Mouse (Mus musculus): ENCODE data around the gene Mrpl47. TPM values are rescaled to one million over a fixed set of nuclear protein-coding genes. Genes with fewer than 3 reads are reported as not detected.

Gene Mrpl47
- polyA plus RNA-seq, 1 experiment from 2014 or later: 16.1 TPM

DNA sequence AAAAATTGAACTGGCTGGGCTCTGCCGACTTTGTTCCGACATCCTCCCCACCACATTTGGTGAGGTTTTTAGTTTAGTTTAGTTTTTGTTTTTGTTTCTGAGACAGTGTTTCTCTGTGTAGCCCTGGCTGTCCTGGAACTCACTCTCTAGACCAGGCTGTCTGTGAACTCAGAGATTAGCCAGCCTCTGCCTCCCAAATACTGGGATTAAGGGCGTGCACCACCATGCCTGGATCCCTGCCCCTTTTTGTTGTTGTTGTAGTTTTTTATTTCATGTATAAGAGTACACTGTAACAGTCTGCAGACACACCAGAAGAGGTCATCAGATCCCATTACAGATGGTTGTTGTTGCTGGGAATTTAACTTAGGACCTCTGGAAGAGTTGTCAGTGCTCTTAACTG is 47.4 kb downstream of the Mrpl47 start:
- Histone ChIP-seq H3K9ac (replicated peaks; ENCODE audit: low read depth) (no peak overlapping the region), H3K27me3 (replicated peaks; ENCODE audit: insufficient read depth, low read length) (no peaks in the 10 kb centered on the region), H3K4me2 (replicated peaks; ENCODE audit: low read depth, low read length) (no peak overlapping the region), H3K4me1 (ENCODE audit: insufficient read depth, low read depth, low read length) (no peaks in the 10 kb centered on the region), H3K9me3 (ENCODE audit: low read length) (no peaks in the 10 kb centered on the region), H3K27ac (ENCODE audit: low read length) (no peak overlapping the region), H3K4me3 (ENCODE audit: low read depth, low read length) (no peak overlapping the region), H3K36me3 (ENCODE audit: insufficient read depth, low read length) (no peaks in the 10 kb centered on the region)
- TF ChIP-seq EP300 (IDR thresholded peaks at IDR 0.05) (no peak), CTCF (IDR thresholded peaks at IDR 0.05) (no peak)
- 84% methylated on average over 3 of the region's 3 CpGs for WGBS
- no peak for ATAC-seq
- no peak for DNase-seq (ENCODE audit: low spot score)

DNA sequence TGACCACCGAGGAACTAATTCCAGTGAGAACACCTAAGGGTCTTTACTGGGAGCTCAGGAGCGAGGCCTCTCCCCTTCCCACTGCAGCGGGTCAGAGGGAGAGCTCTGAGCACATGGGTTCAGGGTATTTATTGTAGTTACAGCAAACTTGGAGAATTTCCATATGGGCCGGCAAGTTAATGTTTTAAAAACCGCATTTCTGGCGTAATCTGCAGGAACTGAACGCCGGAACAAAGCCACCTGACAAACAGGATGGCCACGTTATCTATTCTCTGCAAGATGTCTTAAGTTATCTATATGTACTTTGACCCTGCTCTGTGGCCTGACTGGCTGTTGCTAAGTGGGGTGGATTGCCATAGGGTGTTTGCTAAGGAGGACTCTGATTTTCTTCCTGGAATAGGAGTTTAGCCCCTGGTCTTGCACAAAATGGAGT is 47.8 kb downstream of the Mrpl47 start:
- no peak overlapping the region for H3K4me2 ChIP-seq (replicated peaks; ENCODE audit: low read depth, low read length)
- no peaks in the 10 kb centered on the region for H3K4me1 ChIP-seq (ENCODE audit: insufficient read depth, low read depth, low read length)
- WGBS: 50% methylated on average over 9 of the region's 9 CpGs
- ATAC-seq: no peak
- H3K9me3 ChIP-seq (ENCODE audit: low read length): no peaks in the 10 kb centered on the region
- no peak overlapping the region for H3K27ac ChIP-seq (ENCODE audit: low read length)
- no peaks in the 10 kb centered on the region for H3K27me3 ChIP-seq (replicated peaks; ENCODE audit: insufficient read depth, low read length)
- no peak for DNase-seq (ENCODE audit: low spot score)
- H3K36me3 ChIP-seq (ENCODE audit: insufficient read depth, low read length): no peaks in the 10 kb centered on the region
- H3K9ac ChIP-seq (replicated peaks; ENCODE audit: low read depth): no peak overlapping the region
- no peak overlapping the region for H3K4me3 ChIP-seq (ENCODE audit: low read depth, low read length)
- TF ChIP-seq CTCF (IDR thresholded peaks at IDR 0.05): no peak
- no peak for TF ChIP-seq EP300 (IDR thresholded peaks at IDR 0.05)

DNA sequence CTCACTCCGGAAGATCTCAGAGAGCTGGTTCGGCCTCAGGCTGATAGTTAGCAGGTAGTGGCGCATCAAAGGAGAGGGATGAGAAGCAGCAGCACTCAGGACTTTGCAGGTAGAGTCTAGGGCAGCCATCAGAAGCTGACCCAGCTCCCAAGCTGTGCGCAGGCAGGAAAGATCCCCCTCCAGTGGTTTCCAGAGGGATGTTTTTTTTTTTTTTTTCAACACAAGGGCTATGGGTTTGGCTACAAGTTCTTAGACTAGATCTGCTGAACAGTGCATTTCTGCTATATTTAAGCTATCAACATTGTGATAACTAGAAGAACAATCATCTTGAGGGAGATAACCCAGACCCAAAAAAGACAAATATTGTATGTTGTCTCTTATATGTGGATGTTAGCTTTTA is 50.2 kb downstream of the Mrpl47 start:
- ATAC-seq (no peak), DNase-seq (ENCODE audit: low spot score) (no peak)
- Histone ChIP-seq H3K27ac (ENCODE audit: low read length) (no peak overlapping the region), H3K27me3 (replicated peaks; ENCODE audit: insufficient read depth, low read length) (no peaks in the 10 kb centered on the region), H3K4me2 (replicated peaks; ENCODE audit: low read depth, low read length) (no peak overlapping the region), H3K9ac (replicated peaks; ENCODE audit: low read depth) (no peak overlapping the region), H3K4me1 (ENCODE audit: insufficient read depth, low read depth, low read length) (no peaks in the 10 kb centered on the region), H3K4me3 (ENCODE audit: low read depth, low read length) (no peak overlapping the region), H3K36me3 (ENCODE audit: insufficient read depth, low read length) (no peaks in the 10 kb centered on the region), H3K9me3 (ENCODE audit: low read length) (no peaks in the 10 kb centered on the region)
- WGBS: 63% methylated on average over 4 of the region's 4 CpGs
- peak; percentile 36 for TF ChIP-seq CTCF (IDR thresholded peaks at IDR 0.05)
- TF ChIP-seq EP300 (IDR thresholded peaks at IDR 0.05): no peak

DNA sequence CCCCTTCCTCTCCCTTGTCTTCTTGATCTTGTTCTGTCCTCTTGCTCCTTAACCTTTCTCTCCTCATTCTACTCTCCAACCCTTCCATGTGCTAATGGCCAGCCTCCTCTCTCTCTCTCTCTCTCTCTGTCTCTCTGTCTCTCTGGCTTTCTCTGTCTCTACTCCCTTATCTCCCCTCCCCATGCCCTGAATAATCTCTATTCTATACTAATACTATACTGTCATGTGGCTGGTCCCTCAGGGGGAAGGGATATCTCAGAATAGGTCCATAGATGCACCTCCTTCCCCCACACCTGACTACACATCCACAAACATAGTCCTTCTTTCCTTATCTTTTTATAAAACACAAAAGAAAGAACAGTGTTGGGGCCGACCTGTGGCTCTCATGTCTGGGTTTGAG is 50.9 kb downstream of the Mrpl47 start:
- no peaks in the 10 kb centered on the region for H3K36me3 ChIP-seq (ENCODE audit: insufficient read depth, low read length)
- DNase-seq (ENCODE audit: low spot score) (no peak), ATAC-seq (no peak)
- TF ChIP-seq EP300 (IDR thresholded peaks at IDR 0.05) (no peak), CTCF (IDR thresholded peaks at IDR 0.05) (no peak)
- no peaks in the 10 kb centered on the region for H3K27me3 ChIP-seq (replicated peaks; ENCODE audit: insufficient read depth, low read length)
- 63% methylated on average over 1 of the region's 1 CpGs for WGBS
- no peak overlapping the region for H3K27ac ChIP-seq (ENCODE audit: low read length)
- no peak overlapping the region for H3K4me3 ChIP-seq (ENCODE audit: low read depth, low read length)
- no peak overlapping the region for H3K4me2 ChIP-seq (replicated peaks; ENCODE audit: low read depth, low read length)
- H3K4me1 ChIP-seq (ENCODE audit: insufficient read depth, low read depth, low read length): no peaks in the 10 kb centered on the region
- H3K9me3 ChIP-seq (ENCODE audit: low read length): no peaks in the 10 kb centered on the region
- H3K9ac ChIP-seq (replicated peaks; ENCODE audit: low read depth): no peak overlapping the region

DNA sequence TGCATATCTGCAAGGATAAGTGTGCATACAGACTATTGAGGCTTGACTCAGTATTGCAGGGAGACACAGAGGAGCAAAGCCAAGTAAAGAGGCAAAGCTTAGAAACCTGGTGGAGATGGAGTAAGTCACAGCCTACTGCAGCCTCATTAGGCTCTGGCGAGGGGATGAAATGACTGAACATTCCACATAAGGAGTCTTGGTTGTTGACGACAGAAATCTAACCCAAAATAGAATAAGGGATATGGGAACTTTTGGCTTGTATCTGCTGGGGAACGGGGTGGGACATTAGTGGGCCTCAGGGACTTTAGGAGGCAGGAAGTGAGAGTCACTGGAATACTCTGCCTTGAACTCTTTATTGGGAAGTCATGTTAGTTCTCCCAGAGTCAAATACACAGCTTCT is 52.8 kb downstream of the Mrpl47 start:
- H3K9ac ChIP-seq (replicated peaks; ENCODE audit: low read depth): no peak overlapping the region
- H3K4me2 ChIP-seq (replicated peaks; ENCODE audit: low read depth, low read length): no peak overlapping the region
- no peaks in the 10 kb centered on the region for H3K27me3 ChIP-seq (replicated peaks; ENCODE audit: insufficient read depth, low read length)
- DNase-seq (ENCODE audit: low spot score): no peak
- H3K9me3 ChIP-seq (ENCODE audit: low read length): no peaks in the 10 kb centered on the region
- H3K4me3 ChIP-seq (ENCODE audit: low read depth, low read length): no peak overlapping the region
- H3K4me1 ChIP-seq (ENCODE audit: insufficient read depth, low read depth, low read length): no peaks in the 10 kb centered on the region
- H3K27ac ChIP-seq (ENCODE audit: low read length): no peak overlapping the region
- 67% methylated on average over 3 of the region's 3 CpGs for WGBS
- H3K36me3 ChIP-seq (ENCODE audit: insufficient read depth, low read length): no peaks in the 10 kb centered on the region
- TF ChIP-seq CTCF (IDR thresholded peaks at IDR 0.05) (no peak), EP300 (IDR thresholded peaks at IDR 0.05) (no peak)
- ATAC-seq: no peak

DNA sequence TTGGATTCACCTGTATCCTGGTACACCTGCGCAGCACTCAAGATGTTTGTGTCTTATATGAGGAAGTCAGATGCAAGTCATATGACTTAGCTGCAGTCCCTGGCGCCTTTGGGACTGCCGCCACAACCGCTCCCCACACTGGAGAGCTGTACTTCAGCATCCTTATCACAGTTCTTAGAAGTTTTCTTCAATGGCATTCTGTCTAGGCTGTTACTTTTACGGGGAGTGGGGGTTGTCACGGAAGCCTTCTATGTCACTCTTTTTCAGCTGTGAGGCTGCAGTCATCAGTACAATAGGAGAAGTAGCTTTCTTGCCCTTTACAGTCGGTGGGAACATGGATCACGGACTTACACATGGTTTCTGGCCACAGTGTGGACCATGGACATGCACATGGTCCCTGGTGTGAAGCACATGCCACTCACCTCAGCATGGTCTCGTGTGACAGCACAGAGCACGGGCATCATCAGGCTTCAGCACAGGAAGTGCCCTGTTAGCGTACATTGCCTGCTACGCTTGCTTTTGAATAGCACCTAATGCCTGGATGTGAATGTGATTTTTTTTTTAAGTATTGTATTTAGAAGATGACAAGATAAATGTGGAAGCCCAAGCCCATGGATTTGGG is 54.4 kb downstream of the Mrpl47 start:
- H3K9me3 ChIP-seq (ENCODE audit: low read length): no peaks in the 10 kb centered on the region
- TF ChIP-seq EP300 (IDR thresholded peaks at IDR 0.05) (peak; percentile 73), CTCF (IDR thresholded peaks at IDR 0.05) (no peak)
- H3K4me3 ChIP-seq (ENCODE audit: low read depth, low read length): no peak overlapping the region
- H3K36me3 ChIP-seq (ENCODE audit: insufficient read depth, low read length): no peaks in the 10 kb centered on the region
- no peaks in the 10 kb centered on the region for H3K4me1 ChIP-seq (ENCODE audit: insufficient read depth, low read depth, low read length)
- no peak overlapping the region for H3K9ac ChIP-seq (replicated peaks; ENCODE audit: low read depth)
- H3K27ac ChIP-seq (ENCODE audit: low read length): no peak overlapping the region
- H3K4me2 ChIP-seq (replicated peaks; ENCODE audit: low read depth, low read length): no peak overlapping the region; the same call in 1 of the 2 replicates
- peak; percentile 95 for ATAC-seq
- 52% methylated on average over 11 of the region's 12 CpGs for WGBS
- H3K27me3 ChIP-seq (replicated peaks; ENCODE audit: insufficient read depth, low read length): no peaks in the 10 kb centered on the region
- peak; percentile 64 for DNase-seq (ENCODE audit: low spot score)

DNA sequence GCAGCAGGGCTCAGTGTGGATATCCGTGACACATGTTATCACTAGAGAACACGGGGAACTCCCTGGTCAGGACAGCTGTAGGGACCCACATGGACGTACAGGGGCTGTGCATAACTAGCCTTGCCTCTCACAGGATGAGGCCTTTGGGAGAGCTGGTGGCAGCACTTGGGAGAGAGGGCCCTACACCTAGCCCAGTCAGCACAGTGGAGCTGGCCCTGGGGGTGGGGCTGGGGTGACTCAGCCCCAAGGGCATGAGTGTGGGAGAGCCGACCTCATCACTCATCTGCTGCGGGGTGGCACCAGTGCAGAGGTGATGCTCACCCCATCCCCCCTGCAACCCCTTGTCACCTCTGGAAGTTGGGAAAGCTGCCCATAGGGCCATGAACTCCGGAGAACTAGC is 61.0 kb downstream of the Mrpl47 start:
- Histone ChIP-seq H3K36me3 (ENCODE audit: insufficient read depth, low read length) (no peaks in the 10 kb centered on the region), H3K27me3 (replicated peaks; ENCODE audit: insufficient read depth, low read length) (no peaks in the 10 kb centered on the region), H3K4me3 (ENCODE audit: low read depth, low read length) (no peak overlapping the region), H3K4me1 (ENCODE audit: insufficient read depth, low read depth, low read length) (no peaks in the 10 kb centered on the region), H3K9me3 (ENCODE audit: low read length) (no peaks in the 10 kb centered on the region), H3K9ac (replicated peaks; ENCODE audit: low read depth) (no peak overlapping the region), H3K4me2 (replicated peaks; ENCODE audit: low read depth, low read length) (no peak overlapping the region), H3K27ac (ENCODE audit: low read length) (no peak overlapping the region)
- 69% methylated on average over 6 of the region's 6 CpGs for WGBS
- DNase-seq (ENCODE audit: low spot score) (no peak), ATAC-seq (peak; percentile 43; the same call in 1 of the 2 replicates)
- TF ChIP-seq CTCF (IDR thresholded peaks at IDR 0.05) (no peak), EP300 (IDR thresholded peaks at IDR 0.05) (no peak)

Other genes starting within 250 kb of the Mrpl47 start
- gene Kcnmb3, start 245.4 kb downstream of the Mrpl47 start, polyA plus RNA-seq (2015; fragmentation: Nextera tagmentation; extraction: Ambion mirVana): 0.07 and 0.16 TPM in 2 replicates
- 28.9 and 33.9 TPM in 2 replicates for gene Zfp639, start 227.3 kb downstream of the Mrpl47 start, polyA plus RNA-seq (2015; fragmentation: Nextera tagmentation; extraction: Ambion mirVana)
- 19.5 and 22.1 TPM in 2 replicates for gene Mfn1, start 208.1 kb downstream of the Mrpl47 start, polyA plus RNA-seq (2015; fragmentation: Nextera tagmentation; extraction: Ambion mirVana)
- 109 and 114 TPM in 2 replicates for gene Gnb4, start 121.0 kb downstream of the Mrpl47 start, polyA plus RNA-seq (2015; fragmentation: Nextera tagmentation; extraction: Ambion mirVana)
- gene Actl6a, start 31.3 kb downstream of the Mrpl47 start, polyA plus RNA-seq (2015; fragmentation: Nextera tagmentation; extraction: Ambion mirVana): 78.3 and 79.5 TPM in 2 replicates
- gene Ndufb5, start 615 bp downstream of the Mrpl47 start, polyA plus RNA-seq (2015; fragmentation: Nextera tagmentation; extraction: Ambion mirVana): 232 and 259 TPM in 2 replicates
- gene Usp13, start 79.9 kb upstream of the Mrpl47 start, polyA plus RNA-seq (2015; fragmentation: Nextera tagmentation; extraction: Ambion mirVana): 1.9 and 2.0 TPM in 2 replicates